Mouse (Mus musculus) ES-E14 (cell line): ENCODE data around the gene Morf4l2.

Experiments
- CHD2 ChIP-seq: IDR thresholded peaks from 2 replicates; pipeline ENCODE4 v1.6.1; 2014; ENCODE audit warnings: mild to moderate bottlenecking, low read depth, low read length, inconsistent platforms
- HCFC1 ChIP-seq: IDR thresholded peaks from 2 replicates; pipeline ENCODE4 v1.6.1; 2012; ENCODE audit warnings: low read length, inconsistent platforms, borderline replicate concordance; ENCODE audit not compliant: insufficient read depth
- MAFK ChIP-seq: IDR thresholded peaks from 2 replicates; pipeline ENCODE4 v1.6.1; 2014; ENCODE audit warnings: mild to moderate bottlenecking, low read depth, low read length, inconsistent platforms; ENCODE audit not compliant: insufficient read depth

GRCm38 (mm10) chrX:136755464-136755863, 12.0 kb upstream of the Morf4l2 start:
- TF ChIP-seq MAFK (no peak), HCFC1 (no peak), CHD2 (no peak)
